Mouse (Mus musculus) embryo, embryonic 9.5 days (tissue): ENCODE measurements at regions not wholly inside any gene's neighbourhood (a gene's known extent, or its start where the extent isn't known, plus 50 kb on each side); places are given as distances from the start of the nearest gene placed in this dataset.
"Not testable (repeated sequence)": the region's sequence is repeated elsewhere in the genome, so short reads cannot be mapped to it uniquely, and the experiment has no call there.

Source experiments
- DNase-seq: peaks from one replicate; pipeline ENCODE4 v3.0.0-alpha.2; 2017; ENCODE audit errors: extremely low spot score

GRCm38 (mm10) chr12:113597163-113597562 is 53.5 kb downstream of the Adam6a start:
- DNase-seq, result not testable (repeated sequence)

DNA sequence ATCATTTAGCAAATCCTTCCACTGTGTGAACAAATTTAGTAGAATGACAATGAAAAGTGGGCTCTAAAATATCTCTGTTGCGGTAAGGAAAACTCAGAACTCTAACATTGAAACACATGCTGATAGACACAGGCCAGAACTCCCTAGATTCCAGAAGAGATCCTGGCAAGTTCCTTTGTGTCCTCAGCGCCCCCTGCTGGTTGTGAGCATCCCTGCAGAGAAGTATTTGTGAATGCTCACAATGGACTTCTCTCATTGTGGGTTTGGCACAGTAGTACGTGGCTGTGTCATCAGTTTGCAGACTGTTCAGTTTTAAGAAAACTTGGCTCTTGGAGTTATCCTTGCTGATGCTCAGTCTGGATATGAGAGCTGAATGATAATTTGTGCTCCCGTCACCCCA is 67.2 kb downstream of the Adam6a start:
- peak; percentile 7 for DNase-seq

- not testable (repeated sequence) for DNase-seq
Measured at GRCm38 (mm10) chr12:113625221-113625620, 81.5 kb downstream of the Adam6a start.

DNA sequence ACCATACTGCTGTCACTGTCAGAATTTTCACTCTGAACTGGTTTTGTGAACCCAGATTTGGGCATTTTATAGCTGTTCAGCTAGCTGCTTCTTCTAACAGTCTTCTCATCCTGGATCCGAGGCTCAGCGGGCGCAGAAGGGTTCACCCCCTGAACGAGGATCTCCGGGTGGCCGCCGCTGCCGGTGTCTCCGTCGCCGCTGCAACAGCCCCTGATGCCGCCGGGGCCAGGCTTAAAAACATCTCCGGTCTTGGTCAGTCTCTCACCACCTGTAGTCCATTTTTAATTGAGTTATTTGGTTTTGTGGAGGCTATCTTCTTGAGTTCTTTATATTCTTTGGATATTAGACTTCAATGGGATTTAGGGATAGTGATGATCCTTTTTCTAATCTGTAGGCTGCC is 87.1 kb downstream of the Adam6a start:
- not testable (repeated sequence) for DNase-seq
